Mouse (Mus musculus) ES-Bruce4 (cell line): ENCODE measurements around the gene Angptl3.

Experiments
- CTCF ChIP-seq: IDR thresholded peaks from one replicate; pipeline ENCODE4 v1.8.1; 2011; ENCODE audit warnings: low read depth, low read length
- EP300 ChIP-seq: IDR thresholded peaks from 2 replicates; pipeline ENCODE4 v1.6.1; 2011; ENCODE audit warnings: low read depth, low read length; ENCODE audit not compliant: insufficient read depth
- POLR2A ChIP-seq: IDR thresholded peaks from one replicate; pipeline ENCODE4 v1.8.1; 2011; ENCODE audit warnings: low read length; ENCODE audit not compliant: insufficient read depth

GRCm38 (mm10) chr4:99083862-99084261 lies 53.1 kb downstream of the Angptl3 start:
- no peak for TF ChIP-seq POLR2A
- no peak for TF ChIP-seq CTCF
- TF ChIP-seq EP300, result no peak
